Mouse (Mus musculus): ENCODE results near the gene Napepld. TPM values are rescaled to one million over a fixed set of nuclear protein-coding genes. Genes with fewer than 3 reads are reported as not detected.

The Napepld gene
- polyA plus RNA-seq, 1 experiment from 2014 or later: 5.6 TPM

- H3K27ac ChIP-seq: no peak overlapping the region
- no peak for DNase-seq (ENCODE audit: low spot score)
- H3K4me2 ChIP-seq (ENCODE audit: low read length): no peak overlapping the region
- no peaks in the 10 kb centered on the region for H3K9me3 ChIP-seq (replicated peaks; ENCODE audit: low read length)
- TF ChIP-seq CTCF (IDR thresholded peaks at IDR 0.05; ENCODE audit: low read depth): no peak
- H3K36me3 ChIP-seq (ENCODE audit: insufficient read depth, low read length): peaks cover 41% of the 10 kb centered on the region
- no peaks in the 10 kb centered on the region for H3K27me3 ChIP-seq (ENCODE audit: insufficient read depth, low read length)
- 78% methylated on average over 9 of the region's 9 CpGs for WGBS
- peaks cover 4% of the 10 kb centered on the region; the same call in 1 of the 2 replicates for H3K4me1 ChIP-seq (replicated peaks; ENCODE audit: insufficient read depth, low read length)
- H3K9ac ChIP-seq (ENCODE audit: low read depth, low read length): no peak overlapping the region
- no peak overlapping the region for H3K4me3 ChIP-seq (replicated peaks; ENCODE audit: low read depth, low read length)
- ATAC-seq (replicated peaks; ENCODE audit: low FRiP score, low read depth): no peak
Measured at GRCm38 (mm10) chr5:21656912-21657311, 44.3 kb downstream of the Napepld start.

GRCm38 (mm10) chr5:21651885-21652612, 49.1 kb downstream of the Napepld start:
- whole genome bisulfite sequencing: 71% methylated on average over 7 of the region's 7 CpGs
- no peak for DNase-seq (ENCODE audit: low spot score)
- H3K4me3 ChIP-seq (replicated peaks; ENCODE audit: low read depth, low read length): no peak overlapping the region
- H3K27me3 ChIP-seq (ENCODE audit: insufficient read depth, low read length): no peaks in the 10 kb centered on the region
- no peak overlapping the region for H3K9ac ChIP-seq (ENCODE audit: low read depth, low read length)
- H3K4me1 ChIP-seq (replicated peaks; ENCODE audit: insufficient read depth, low read length): no peaks in the 10 kb centered on the region
- H3K27ac ChIP-seq: no peak overlapping the region
- H3K9me3 ChIP-seq (replicated peaks; ENCODE audit: low read length): no peaks in the 10 kb centered on the region
- H3K4me2 ChIP-seq (ENCODE audit: low read length): no peak overlapping the region
- no peak for ATAC-seq (replicated peaks; ENCODE audit: low FRiP score, low read depth)
- no peak for TF ChIP-seq CTCF (IDR thresholded peaks at IDR 0.05; ENCODE audit: low read depth)
- H3K36me3 ChIP-seq (ENCODE audit: insufficient read depth, low read length): peaks cover 50% of the 10 kb centered on the region

- H3K27ac ChIP-seq: no peak overlapping the region
- no peak overlapping the region for H3K4me2 ChIP-seq (ENCODE audit: low read length)
- H3K9ac ChIP-seq (ENCODE audit: low read depth, low read length): no peak overlapping the region
- peaks cover 7% of the 10 kb centered on the region; the same call in 1 of the 2 replicates for H3K4me1 ChIP-seq (replicated peaks; ENCODE audit: insufficient read depth, low read length)
- H3K36me3 ChIP-seq (ENCODE audit: insufficient read depth, low read length): peaks cover 47% of the 10 kb centered on the region
- H3K27me3 ChIP-seq (ENCODE audit: insufficient read depth, low read length): no peaks in the 10 kb centered on the region
- H3K9me3 ChIP-seq (replicated peaks; ENCODE audit: low read length): no peaks in the 10 kb centered on the region
- 77% methylated on average over 2 of the region's 2 CpGs for WGBS
- DNase-seq (ENCODE audit: low spot score): no peak
- ATAC-seq (replicated peaks; ENCODE audit: low FRiP score, low read depth): no peak
- H3K4me3 ChIP-seq (replicated peaks; ENCODE audit: low read depth, low read length): no peak overlapping the region
- no peak for TF ChIP-seq CTCF (IDR thresholded peaks at IDR 0.05; ENCODE audit: low read depth)
Measured at GRCm38 (mm10) chr5:21650736-21651135, 50.5 kb downstream of the Napepld start.

- H3K36me3 ChIP-seq (ENCODE audit: insufficient read depth, low read length): peaks cover 21% of the 10 kb centered on the region
- peak overlapping the region; percentile 71 for H3K4me2 ChIP-seq (ENCODE audit: low read length)
- peak overlapping the region; percentile 68 for H3K4me3 ChIP-seq (replicated peaks; ENCODE audit: low read depth, low read length)
- H3K4me1 ChIP-seq (replicated peaks; ENCODE audit: insufficient read depth, low read length): peaks cover 7% of the 10 kb centered on the region; the same call in 1 of the 2 replicates
- no peak for TF ChIP-seq CTCF (IDR thresholded peaks at IDR 0.05; ENCODE audit: low read depth)
- ATAC-seq (replicated peaks; ENCODE audit: low FRiP score, low read depth) (no peak; the same call in 1 of the 2 replicates), DNase-seq (ENCODE audit: low spot score) (peak; percentile 21)
- H3K27ac ChIP-seq: peak overlapping the region; percentile 82
- under 1% methylated on average over 25 of the region's 25 CpGs for WGBS
- H3K9ac ChIP-seq (ENCODE audit: low read depth, low read length): peak overlapping the region; percentile 75
- no peaks in the 10 kb centered on the region for H3K9me3 ChIP-seq (replicated peaks; ENCODE audit: low read length)
- H3K27me3 ChIP-seq (ENCODE audit: insufficient read depth, low read length): no peaks in the 10 kb centered on the region
Measured at GRCm38 (mm10) chr5:21646133-21646491, 55.1 kb downstream of the Napepld start.

- peak; percentile 40 for TF ChIP-seq CTCF (IDR thresholded peaks at IDR 0.05; ENCODE audit: low read depth)
- peak within 1 kb of the TSS; percentile 82 for H3K27ac ChIP-seq
- H3K4me2 ChIP-seq (ENCODE audit: low read length): peak within 1 kb of the TSS; percentile 71
- H3K36me3 ChIP-seq (ENCODE audit: insufficient read depth, low read length): peaks cover 17% of the 10 kb centered on the region
- H3K4me1 ChIP-seq (replicated peaks; ENCODE audit: insufficient read depth, low read length): peaks cover 7% of the 10 kb centered on the region; the same call in 1 of the 2 replicates
- H3K9me3 ChIP-seq (replicated peaks; ENCODE audit: low read length): no peaks in the 10 kb centered on the region
- no peaks in the 10 kb centered on the region for H3K27me3 ChIP-seq (ENCODE audit: insufficient read depth, low read length)
- DNase-seq (ENCODE audit: low spot score) (peak; percentile 98), ATAC-seq (replicated peaks; ENCODE audit: low FRiP score, low read depth) (peak; percentile 98)
- peak within 1 kb of the TSS; percentile 68 for H3K4me3 ChIP-seq (replicated peaks; ENCODE audit: low read depth, low read length)
- H3K9ac ChIP-seq (ENCODE audit: low read depth, low read length): peak within 1 kb of the TSS; percentile 75
- WGBS: 2% methylated on average over 36 of the region's 40 CpGs
Measured at GRCm38 (mm10) chr5:21645439-21646132, 55.6 kb downstream of the Napepld start, which contains the start of the genes Fbxl13 and Armc10. Fbxl13 (minus strand) TSS chr5:21645634. Armc10 (plus strand) TSS chr5:21645813.

GRCm38 (mm10) chr5:21644891-21645438, 56.2 kb downstream of the Napepld start:
- WGBS: 12% methylated on average over 14 of the region's 14 CpGs
- H3K9ac ChIP-seq (ENCODE audit: low read depth, low read length): no peak overlapping the region

More at GRCm38 (mm10) chr5:21644891-21645438, 56.2 kb downstream of the Napepld start:
- Histone ChIP-seq H3K4me2 (ENCODE audit: low read length) (peak overlapping the region; percentile 71), H3K4me1 (replicated peaks; ENCODE audit: insufficient read depth, low read length) (peaks cover 7% of the 10 kb centered on the region; the same call in 1 of the 2 replicates), H3K9me3 (replicated peaks; ENCODE audit: low read length) (no peaks in the 10 kb centered on the region), H3K36me3 (ENCODE audit: insufficient read depth, low read length) (peaks cover 13% of the 10 kb centered on the region), H3K4me3 (replicated peaks; ENCODE audit: low read depth, low read length) (peak overlapping the region; percentile 68), H3K27ac (no peak overlapping the region), H3K27me3 (ENCODE audit: insufficient read depth, low read length) (no peaks in the 10 kb centered on the region)
- peak; percentile 2; the same call in 1 of the 2 replicates for ATAC-seq (replicated peaks; ENCODE audit: low FRiP score, low read depth)
- DNase-seq (ENCODE audit: low spot score): no peak
- TF ChIP-seq CTCF (IDR thresholded peaks at IDR 0.05; ENCODE audit: low read depth): peak; percentile 52
